Mouse (Mus musculus) liver, embryonic 15.5 days (tissue): ENCODE data around the gene Coro7. TPM values are rescaled to one million over a fixed set of nuclear protein-coding genes. Genes with fewer than 3 reads are reported as not detected.
A peak's percentile ranks its signal among the peaks of the same experiment; 100 is the strongest.

Experiments
- ATAC-seq: fragments of 200-750 bp; cut with Nextera tagmentation; 2 replicates; pipeline ENCODE4 v1.8.0; 2017; ENCODE audit warnings: moderate number of reproducible peaks, mild to moderate bottlenecking, moderate library complexity; ENCODE audit not compliant: insufficient read depth
- H3K27ac ChIP-seq: fragments of 300-500 bp; sonication (generic); replicated peaks from 2 replicates; pipeline ENCODE4 v1.5.1; 2015; ENCODE audit warnings: mild to moderate bottlenecking, inconsistent platforms
- H3K27me3 ChIP-seq: fragments of 300-500 bp; sonication (generic); 2 replicates; pipeline ENCODE4 v1.6.1; 2015; ENCODE audit warnings: mild to moderate bottlenecking, inconsistent platforms
- H3K36me3 ChIP-seq: fragments of 300-500 bp; sonication (generic); replicated peaks from 2 replicates; pipeline ENCODE4 v1.6.1; 2015; ENCODE audit warnings: moderate library complexity, mild to moderate bottlenecking, inconsistent platforms
- H3K4me1 ChIP-seq: fragments of 300-500 bp; sonication (generic); replicated peaks from 2 replicates; pipeline ENCODE4 v1.6.1; 2015; ENCODE audit warnings: inconsistent platforms
- H3K4me2 ChIP-seq: fragments of 300-500 bp; sonication (generic); 2 replicates; pipeline ENCODE4 v1.6.1; 2015; ENCODE audit warnings: moderate library complexity, mild to moderate bottlenecking, inconsistent platforms
- H3K4me3 ChIP-seq: fragments of 300-500 bp; sonication (generic); replicated peaks from 2 replicates; pipeline ENCODE4 v1.5.1; 2015; ENCODE audit warnings: mild to moderate bottlenecking, inconsistent platforms
- H3K9ac ChIP-seq: fragments of 300-500 bp; sonication (generic); 2 replicates; pipeline ENCODE4 v1.6.1; 2015; ENCODE audit warnings: moderate library complexity, mild to moderate bottlenecking, inconsistent platforms
- H3K9me3 ChIP-seq: fragments of 300-500 bp; sonication (generic); replicated peaks from 2 replicates; pipeline ENCODE4 v1.6.1; 2016; ENCODE audit warnings: inconsistent platforms
- WGBS: fragments of 180-500 bp; shearing (Covaris S2); methylation state at CpG from one replicate; pipeline ENCODE4 v1.1.7; 2015; ENCODE audit warnings: mixed read lengths; ENCODE audit not compliant: insufficient replicate concordance; 5-methylcytosine and 5-hydroxymethylcytosine counted together
- polyA plus RNA-seq: library from polyadenylated mRNA; unstranded; fragments of >200 nt; fragmentation: Nextera tagmentation; extraction: Ambion mirVana; gene quantifications from 2 replicates; pipeline ENCODE4 v1.2.1, GENCODE M21; 2015

The Coro7 gene
- polyA plus RNA-seq, 1 experiment from 2014 or later = 10.5 TPM

GRCm38 (mm10) chr16:4635760-4636159, 43.8 kb downstream of the Coro7 start:
- Histone ChIP-seq H3K4me3 (no peak overlapping the region), H3K4me2 (no peak overlapping the region), H3K27ac (no peak overlapping the region), H3K27me3 (no peaks in the 10 kb centered on the region), H3K9ac (no peak overlapping the region), H3K36me3 (peaks cover 32% of the 10 kb centered on the region; the same call in 1 of the 2 replicates), H3K4me1 (peaks cover 29% of the 10 kb centered on the region), H3K9me3 (no peaks in the 10 kb centered on the region)
- 74% methylated on average over 4 of the region's 4 CpGs for WGBS
- no peak for ATAC-seq

DNA sequence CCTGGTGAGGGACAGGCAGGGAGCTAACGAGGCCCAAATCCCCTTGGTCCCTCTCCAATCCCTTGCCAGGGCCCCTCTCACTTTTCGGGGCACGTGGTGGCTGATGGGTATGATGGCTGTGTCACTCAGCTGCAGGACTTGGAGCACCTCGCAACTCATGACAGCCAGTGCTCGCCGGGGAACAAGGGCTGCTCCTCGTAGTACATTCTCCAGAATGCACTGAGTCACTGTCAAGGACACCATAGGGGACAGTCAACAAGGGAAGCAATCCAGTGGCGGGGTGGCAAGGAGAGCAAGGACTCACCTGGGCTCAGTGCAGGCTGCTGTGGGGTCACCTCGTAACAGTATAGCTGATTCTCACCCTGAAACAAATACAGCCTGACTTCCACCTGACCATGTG, 44.9 kb downstream of the Coro7 start:
- H3K9me3 ChIP-seq = no peaks in the 10 kb centered on the region
- no peak overlapping the region for H3K4me3 ChIP-seq
- H3K4me2 ChIP-seq = no peak overlapping the region
- H3K4me1 ChIP-seq = peaks cover 19% of the 10 kb centered on the region
- no peaks in the 10 kb centered on the region for H3K27me3 ChIP-seq
- H3K27ac ChIP-seq = no peak overlapping the region
- no peak for ATAC-seq
- H3K36me3 ChIP-seq = peaks cover 32% of the 10 kb centered on the region; the same call in 1 of the 2 replicates
- H3K9ac ChIP-seq = no peak overlapping the region
- WGBS = 69% methylated on average over 9 of the region's 9 CpGs

DNA sequence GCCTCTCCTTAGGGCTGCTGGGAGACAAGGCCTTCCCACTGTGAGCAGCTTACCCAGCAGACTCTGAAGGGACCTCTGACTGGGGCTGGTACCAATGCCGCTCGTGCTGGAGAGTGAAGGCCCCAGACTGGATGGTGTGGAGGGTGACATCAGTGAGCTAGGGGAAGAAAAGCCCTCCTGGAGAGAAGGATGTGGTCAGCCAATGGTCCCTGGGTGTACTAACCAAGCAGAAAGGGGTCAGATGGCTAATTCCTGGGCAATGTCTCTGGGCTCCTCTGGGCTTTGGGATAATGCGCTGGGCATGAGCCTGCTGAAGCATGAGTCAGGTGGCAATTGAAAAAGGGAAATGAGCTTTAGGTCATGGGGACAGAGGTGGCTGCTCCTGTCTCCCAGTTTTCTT, 45.9 kb downstream of the Coro7 start:
- no peak for ATAC-seq
- Histone ChIP-seq H3K4me3 (no peak overlapping the region), H3K4me1 (peaks cover 13% of the 10 kb centered on the region), H3K36me3 (peaks cover 42% of the 10 kb centered on the region; the same call in 1 of the 2 replicates), H3K4me2 (no peak overlapping the region), H3K27ac (no peak overlapping the region), H3K9me3 (no peaks in the 10 kb centered on the region), H3K27me3 (no peaks in the 10 kb centered on the region), H3K9ac (no peak overlapping the region)
- WGBS = 89% methylated on average over 3 of the region's 3 CpGs

DNA sequence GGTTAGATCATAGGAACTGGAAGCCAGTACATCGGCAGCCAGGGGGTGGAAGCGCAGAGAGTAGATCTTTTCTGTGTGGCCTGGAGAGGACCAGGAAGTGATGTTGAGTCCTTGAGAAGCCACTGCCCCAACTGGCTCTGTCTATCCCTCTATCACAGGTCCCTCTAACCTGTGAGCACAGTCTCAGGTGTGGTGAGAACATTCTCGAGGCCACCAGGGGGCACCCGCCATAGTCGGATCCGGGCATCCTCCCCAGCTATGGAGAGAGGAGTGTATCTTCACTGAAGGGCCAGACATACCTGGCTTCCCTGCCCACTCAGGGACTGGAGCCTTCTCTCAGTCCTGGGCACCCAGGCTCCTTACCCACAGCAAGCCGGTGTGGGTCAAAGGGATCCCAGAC, 47.5 kb downstream of the Coro7 start:
- Histone ChIP-seq H3K9me3 (no peaks in the 10 kb centered on the region), H3K36me3 (peaks cover 50% of the 10 kb centered on the region), H3K4me1 (peaks cover 9% of the 10 kb centered on the region), H3K4me2 (no peak overlapping the region), H3K9ac (no peak overlapping the region), H3K27ac (no peak overlapping the region), H3K27me3 (no peaks in the 10 kb centered on the region), H3K4me3 (no peak overlapping the region)
- no peak; the same call in 1 of the 2 replicates for ATAC-seq
- 60% methylated on average over 7 of the region's 7 CpGs for WGBS

- H3K9ac ChIP-seq = no peak overlapping the region
- peaks cover 7% of the 10 kb centered on the region for H3K4me1 ChIP-seq
- peaks cover 51% of the 10 kb centered on the region for H3K36me3 ChIP-seq
- H3K4me2 ChIP-seq = no peak overlapping the region
- H3K4me3 ChIP-seq = no peak overlapping the region
- no peak overlapping the region for H3K27ac ChIP-seq
- WGBS = 19% methylated on average over 6 of the region's 6 CpGs
- no peaks in the 10 kb centered on the region for H3K9me3 ChIP-seq
- no peaks in the 10 kb centered on the region for H3K27me3 ChIP-seq
- ATAC-seq = 0 out of 2 replicates have a peak, but pooled peaks have one; percentile 47
These were observed 49.6 kb downstream of the Coro7 start for GRCm38 (mm10) chr16:4629950-4630349.

DNA sequence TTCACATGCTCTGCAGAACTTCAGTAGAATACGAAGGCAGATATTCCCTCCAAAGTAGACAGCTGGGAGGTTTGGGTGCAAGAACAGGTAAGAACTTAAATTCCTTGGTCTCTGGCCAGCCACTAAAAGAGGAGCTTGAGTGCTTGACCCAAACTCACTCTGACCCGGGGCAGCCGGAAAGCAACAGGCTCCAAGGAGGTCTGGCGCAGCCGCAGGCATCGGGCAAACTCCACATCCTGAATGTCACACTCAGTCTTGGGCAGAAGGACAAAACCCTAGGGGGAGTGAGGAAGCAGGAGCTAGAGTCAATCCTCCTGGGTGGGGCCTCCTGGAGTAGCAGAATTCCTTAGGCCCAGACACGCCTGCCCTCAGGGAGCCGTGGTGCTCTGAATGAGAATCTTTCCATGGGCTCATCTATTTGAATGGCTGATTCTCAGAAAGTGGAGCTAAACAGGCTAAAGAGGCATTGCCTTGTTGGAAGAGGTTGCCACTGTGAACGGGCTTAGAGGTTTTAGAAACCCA, 50.6 kb downstream of the Coro7 start:
- ATAC-seq = no peak
- Histone ChIP-seq H3K9ac (no peak overlapping the region), H3K36me3 (peaks cover 44% of the 10 kb centered on the region), H3K27ac (no peak overlapping the region), H3K4me3 (no peak overlapping the region), H3K4me2 (no peak overlapping the region), H3K4me1 (peaks cover 13% of the 10 kb centered on the region), H3K27me3 (no peaks in the 10 kb centered on the region), H3K9me3 (no peaks in the 10 kb centered on the region)
- WGBS = 84% methylated on average over 9 of the region's 9 CpGs

DNA sequence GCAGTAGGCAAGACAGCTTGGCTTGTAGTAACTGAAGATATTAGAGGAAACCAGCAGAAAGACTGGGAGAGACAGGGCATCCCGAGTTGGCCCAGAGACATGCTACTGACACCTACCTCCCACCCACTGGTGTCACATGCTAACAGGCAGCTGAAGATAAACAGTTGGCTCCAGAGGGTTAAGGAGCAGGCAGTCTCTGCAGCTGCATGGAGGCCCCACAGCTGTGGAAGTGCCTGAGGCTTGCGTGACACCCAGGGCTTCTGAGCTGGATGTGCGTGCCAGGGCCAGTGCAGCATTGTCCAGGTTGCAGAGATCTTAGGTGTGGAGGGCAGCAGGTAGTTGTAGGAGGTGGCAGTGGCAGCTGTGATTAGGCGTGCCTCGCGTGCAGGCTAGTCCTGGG, 52.5 kb downstream of the Coro7 start:
- Histone ChIP-seq H3K27me3 (no peaks in the 10 kb centered on the region), H3K4me1 (peaks cover 31% of the 10 kb centered on the region), H3K9me3 (no peaks in the 10 kb centered on the region), H3K4me2 (no peak overlapping the region), H3K36me3 (peaks cover 34% of the 10 kb centered on the region), H3K9ac (no peak overlapping the region), H3K4me3 (no peak overlapping the region), H3K27ac (no peak overlapping the region)
- ATAC-seq = no peak
- WGBS = 72% methylated on average over 6 of the region's 6 CpGs

DNA sequence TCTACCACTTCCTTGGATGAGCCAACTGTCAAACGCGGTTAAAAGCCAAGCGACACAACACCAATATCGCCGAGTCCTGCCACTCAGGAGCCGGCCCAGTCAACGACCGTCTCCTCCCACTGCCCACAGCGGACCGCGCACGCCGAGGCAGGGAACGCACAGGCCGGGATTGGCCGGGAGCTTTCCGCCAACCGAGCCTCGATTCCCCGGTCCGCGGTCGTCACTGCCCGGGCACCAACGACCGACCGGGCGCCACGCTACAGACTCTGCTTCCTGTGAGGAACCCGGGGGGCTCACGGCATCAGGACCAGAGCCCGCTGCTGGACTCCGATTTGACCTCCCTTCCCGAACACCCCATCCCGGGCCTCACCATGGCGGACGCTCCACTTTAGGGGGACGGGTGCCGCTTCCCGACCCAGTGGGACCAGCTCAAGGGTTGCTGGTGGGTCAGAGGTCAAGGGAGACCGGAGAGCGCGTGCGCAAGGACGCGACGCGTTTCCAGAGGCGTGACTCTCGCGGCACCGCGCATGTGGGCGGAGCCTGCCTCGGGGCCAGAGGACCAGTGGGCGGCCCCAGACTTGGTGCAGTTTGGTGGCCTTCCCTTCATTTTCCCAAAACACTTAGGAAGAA, 55.0 kb downstream of the Coro7 start, which contains the start of gene Pam16:
Gene Pam16, minus strand, starts transcription at position 508 of the 630 bp plus-strand sequence.
- H3K4me2 ChIP-seq = peak within 1 kb of the TSS; percentile 77
- H3K4me1 ChIP-seq = peaks cover 40% of the 10 kb centered on the region
- peak within 1 kb of the TSS; percentile 88 for H3K27ac ChIP-seq
- WGBS = under 1% methylated on average over 56 of the region's 56 CpGs
- H3K36me3 ChIP-seq = peaks cover 26% of the 10 kb centered on the region
- no peaks in the 10 kb centered on the region for H3K27me3 ChIP-seq
- H3K9ac ChIP-seq = peak within 1 kb of the TSS; percentile 81
- no peaks in the 10 kb centered on the region for H3K9me3 ChIP-seq
- ATAC-seq = peak; percentile 89
- H3K4me3 ChIP-seq = peak within 1 kb of the TSS; percentile 77

- peak overlapping the region; percentile 77 for H3K4me3 ChIP-seq
- 14% methylated on average over 9 of the region's 9 CpGs for WGBS
- H3K9me3 ChIP-seq = no peaks in the 10 kb centered on the region
- peak overlapping the region; percentile 88 for H3K27ac ChIP-seq
- H3K4me1 ChIP-seq = peaks cover 40% of the 10 kb centered on the region
- H3K27me3 ChIP-seq = no peaks in the 10 kb centered on the region
- ATAC-seq = peak; percentile 56
- H3K36me3 ChIP-seq = peaks cover 23% of the 10 kb centered on the region
- peak overlapping the region; percentile 81 for H3K9ac ChIP-seq
- peak overlapping the region; percentile 77 for H3K4me2 ChIP-seq
These were observed 55.5 kb downstream of the Coro7 start for GRCm38 (mm10) chr16:4624074-4624473.

DNA sequence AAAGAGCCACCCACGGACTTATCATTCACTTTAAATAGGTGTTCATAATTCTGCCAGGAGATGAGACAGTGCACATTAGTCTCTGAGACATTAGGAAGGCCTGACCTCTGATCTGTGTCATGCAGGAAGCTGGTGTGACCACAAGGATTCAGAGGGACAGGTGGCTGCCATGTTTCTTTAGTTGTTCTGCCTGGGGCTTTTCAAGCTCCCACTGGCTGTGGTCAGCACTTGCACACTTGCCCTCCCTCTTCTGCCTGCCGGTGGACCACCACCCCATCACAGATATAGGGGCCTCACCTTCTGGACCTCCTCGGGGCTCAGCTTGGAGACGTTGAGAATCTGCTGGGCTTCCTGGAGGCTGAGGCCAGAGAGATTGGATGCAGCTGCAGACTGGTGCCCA, 62.7 kb downstream of the Coro7 start:
- H3K27ac ChIP-seq = no peak overlapping the region
- H3K27me3 ChIP-seq = no peaks in the 10 kb centered on the region
- no peak overlapping the region for H3K4me2 ChIP-seq
- no peaks in the 10 kb centered on the region for H3K9me3 ChIP-seq
- peaks cover 14% of the 10 kb centered on the region for H3K4me1 ChIP-seq
- H3K36me3 ChIP-seq = peaks cover 33% of the 10 kb centered on the region
- H3K9ac ChIP-seq = no peak overlapping the region
- 54% methylated on average over 4 of the region's 4 CpGs for WGBS
- H3K4me3 ChIP-seq = no peak overlapping the region
- ATAC-seq = no peak

DNA sequence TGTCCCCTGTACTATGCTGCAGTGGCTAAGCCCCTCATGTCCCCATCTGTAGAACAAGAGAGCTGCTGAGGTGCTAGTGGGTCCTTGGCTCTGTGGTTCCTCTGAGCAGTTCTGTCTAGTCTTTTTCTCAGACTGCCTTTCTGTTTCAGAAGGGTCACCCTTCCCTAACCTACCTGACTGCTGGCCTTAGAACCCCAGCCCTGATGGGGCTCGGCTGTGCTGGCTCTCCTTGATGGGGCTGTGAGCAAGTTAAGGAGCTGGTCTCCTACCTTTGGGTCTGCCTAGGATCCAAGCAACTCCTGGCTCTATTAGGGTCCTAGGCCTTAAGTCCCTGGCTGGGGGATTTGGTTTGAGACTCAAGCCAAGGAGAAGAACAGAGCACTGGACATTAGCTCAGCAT, 64.3 kb downstream of the Coro7 start:
- Histone ChIP-seq H3K9ac (no peak overlapping the region), H3K27ac (no peak overlapping the region), H3K4me2 (no peak overlapping the region), H3K9me3 (no peaks in the 10 kb centered on the region), H3K27me3 (no peaks in the 10 kb centered on the region), H3K36me3 (peaks cover 42% of the 10 kb centered on the region), H3K4me3 (no peak overlapping the region), H3K4me1 (peaks cover 8% of the 10 kb centered on the region; the same call in 1 of the 2 replicates)
- ATAC-seq = no peak
- 73% methylated on average over 1 of the region's 1 CpGs for WGBS
